Mouse (Mus musculus): ENCODE results near the gene Ssxb8. TPM values are rescaled to one million over a fixed set of nuclear protein-coding genes. Genes with fewer than 3 reads are reported as not detected.

The Ssxb8 gene
- polyA plus RNA-seq (2012) = not detected in 2 replicates

DNA sequence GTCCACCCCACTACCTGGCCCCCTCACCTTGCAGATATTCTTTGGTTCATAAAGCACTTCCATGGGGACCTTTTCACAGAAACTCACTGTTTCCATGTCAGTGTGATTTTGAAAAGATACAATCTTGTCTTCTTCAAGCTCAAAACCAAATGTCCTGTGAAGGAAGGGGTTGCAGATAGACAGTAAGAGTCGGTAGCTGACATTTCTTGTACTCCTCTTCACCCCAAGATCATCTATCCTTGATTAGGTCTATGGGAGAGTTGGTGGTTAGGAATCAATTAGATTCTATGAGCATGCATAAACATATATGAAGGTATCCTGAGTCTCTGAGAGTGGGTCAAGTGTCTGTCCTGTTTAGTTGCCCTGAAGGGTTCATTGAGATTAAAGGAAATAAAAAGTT is at the start of gene Ssxb8:
Gene Ssxb8 (minus strand): TSS at position 101 of the 400 bp plus-strand sequence.

Other genes with a start within 250 kb of the Ssxb8 start
- gene Ssxb2, start 229.1 kb downstream of the Ssxb8 start, polyA plus RNA-seq (2012) = not detected in 2 replicates
- gene Gm14459, start 165.9 kb downstream of the Ssxb8 start, polyA plus RNA-seq (2012) = not detected in 2 replicates
- gene Ssxb6, start 142.6 kb downstream of the Ssxb8 start, polyA plus RNA-seq (2012) = not detected in 2 replicates
- not detected in 2 replicates for gene Ssxb3, start 99.0 kb downstream of the Ssxb8 start, polyA plus RNA-seq (2012)
- not detected in 2 replicates for gene Ssx9, start 57.6 kb upstream of the Ssxb8 start, polyA plus RNA-seq (2012)
- not detected in 2 replicates for gene Ssxb5, start 112.8 kb upstream of the Ssxb8 start, polyA plus RNA-seq (2012)
- gene Gm6592, start 153.2 kb upstream of the Ssxb8 start, polyA plus RNA-seq (2012) = not detected in 2 replicates
- not detected in 2 replicates for gene Gm5751, start 183.4 kb upstream of the Ssxb8 start, polyA plus RNA-seq (2012)
- gene B630019K06Rik, start 201.5 kb upstream of the Ssxb8 start, polyA plus RNA-seq (2012) = 4.0 and 5.5 TPM in 2 replicates

Data from megakaryocyte-erythroid progenitor cell, adult 5 weeks (primary cell).